Mouse (Mus musculus): ENCODE measurements at regions not wholly inside any gene's neighbourhood (a gene's known extent, or its start where the extent isn't known, plus 50 kb on each side); places are given as distances from the start of the nearest gene placed in this dataset.

- peak; percentile 54 for DNase-seq (ENCODE audit: low spot score)
Measured at GRCm38 (mm10) chr10:38875667-38876245, 54.2 kb upstream of the Rfpl4b start.

- DNase-seq (ENCODE audit: low spot score): peak; percentile 34
Measured at GRCm38 (mm10) chr10:38879271-38879670, 57.7 kb upstream of the Rfpl4b start.

DNA sequence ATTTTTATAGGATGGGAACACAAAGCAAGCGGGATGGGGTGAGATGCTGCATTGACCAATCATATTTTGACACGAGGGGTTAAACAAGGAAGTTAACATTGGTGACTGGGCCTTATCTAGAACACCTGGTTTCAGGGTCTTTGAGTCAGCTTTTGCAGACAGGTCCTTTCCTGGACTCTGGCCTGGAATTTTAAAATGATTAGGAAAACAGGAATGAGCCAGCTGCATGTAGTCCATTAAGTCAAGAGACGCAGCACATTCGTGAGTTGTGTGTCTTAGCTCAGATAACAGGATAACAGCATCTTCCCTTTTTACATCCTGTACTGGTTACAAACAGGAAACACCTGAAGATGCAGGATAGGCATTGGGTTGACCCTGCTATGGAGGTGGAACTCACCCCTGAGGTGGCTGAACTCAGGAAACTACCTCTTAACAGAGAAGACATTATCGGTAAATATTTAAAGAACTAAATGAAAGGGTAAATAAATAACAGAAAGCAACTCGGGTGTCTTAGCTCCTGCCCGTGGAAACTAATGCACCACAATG, 59.1 kb upstream of the Rfpl4b start:
- DNase-seq (ENCODE audit: low spot score): no peak

GRCm38 (mm10) chr10:38882154-38882553, 60.6 kb upstream of the Rfpl4b start:
- peak; percentile 70 for DNase-seq (ENCODE audit: low spot score)

DNA sequence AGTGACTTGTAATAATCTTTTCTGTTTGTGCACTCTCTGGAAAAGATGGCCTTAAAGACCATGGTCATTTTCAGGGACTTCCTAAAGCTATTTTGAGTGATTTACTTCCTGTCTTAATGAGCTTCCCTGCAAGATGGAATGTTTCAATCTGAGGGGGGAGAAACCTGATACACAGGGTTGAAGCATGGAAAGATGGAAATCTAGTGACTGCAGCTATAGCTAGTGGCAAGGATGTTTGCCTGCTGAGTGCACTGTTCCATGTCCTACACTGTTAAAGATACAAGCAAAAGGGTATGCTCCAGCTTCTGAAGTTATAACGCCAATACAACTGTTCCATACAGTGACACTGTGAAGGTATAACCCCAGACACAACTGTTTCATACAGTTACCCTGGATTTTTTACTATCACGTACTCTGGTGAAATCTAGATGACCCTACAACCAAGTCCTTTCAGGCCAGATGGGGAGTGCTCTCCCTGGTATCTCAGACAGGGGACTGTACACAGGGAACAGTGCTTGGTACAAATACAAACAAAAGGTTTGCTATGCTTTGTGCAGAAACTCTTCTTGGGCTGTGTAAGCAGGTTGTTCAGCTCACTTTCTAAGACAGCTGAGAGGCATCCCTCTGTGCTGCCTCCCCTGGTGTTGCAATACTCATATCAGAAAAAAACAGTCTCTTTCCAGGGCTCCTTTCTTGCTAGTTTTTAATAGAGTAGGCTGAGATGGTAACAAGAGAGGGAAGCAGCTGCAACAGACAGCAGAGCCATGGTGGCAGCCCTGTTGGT, 62.4 kb upstream of the Rfpl4b start:
- peak; percentile 39 for DNase-seq (ENCODE audit: low spot score)

DNA sequence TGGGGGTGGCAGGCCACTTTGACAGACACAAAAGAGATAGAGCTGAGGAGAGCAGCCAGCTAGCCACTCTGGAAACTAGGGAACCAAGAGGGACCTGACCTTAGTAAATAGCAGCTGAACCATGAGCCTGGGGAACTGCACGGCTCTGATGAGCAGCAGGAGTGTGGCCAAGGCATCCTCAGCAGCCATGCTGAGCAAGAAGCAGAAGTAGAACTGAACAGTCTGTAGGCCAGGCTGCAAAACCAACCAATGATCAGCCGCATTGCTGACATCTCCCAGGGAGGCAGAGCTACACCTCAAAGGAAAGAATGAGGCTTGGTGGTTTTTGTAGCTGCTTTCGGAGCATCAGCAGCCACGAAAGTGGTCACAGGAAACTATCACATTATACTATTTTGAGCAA, 63.1 kb upstream of the Rfpl4b start:
- no peak for DNase-seq (ENCODE audit: low spot score)

DNA sequence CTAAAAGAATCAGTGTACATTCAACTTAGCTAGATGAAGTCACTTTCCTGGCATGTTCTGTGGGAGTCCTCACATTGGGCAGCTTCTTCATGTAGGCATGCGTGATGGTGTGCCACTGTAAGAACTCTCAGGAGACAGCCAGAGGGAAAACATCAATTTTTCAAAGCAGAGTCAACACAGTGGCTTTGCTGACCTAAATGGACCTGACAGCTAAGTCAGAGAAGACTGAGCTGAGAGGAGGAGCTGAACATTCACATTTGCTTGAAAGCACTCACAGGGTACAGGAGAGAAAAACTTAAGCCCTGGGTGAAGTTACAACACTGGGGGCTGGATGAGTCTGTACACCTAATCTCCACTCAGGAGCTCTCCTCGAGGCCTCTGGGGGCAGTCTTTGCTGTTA, 64.9 kb upstream of the Rfpl4b start:
- DNase-seq (ENCODE audit: low spot score): no peak

- no peak for DNase-seq (ENCODE audit: low spot score)
Measured at GRCm38 (mm10) chr10:38887896-38888295, 66.3 kb upstream of the Rfpl4b start.

GRCm38 (mm10) chr10:38894706-38895105, 70.6 kb upstream of the Lama4 start:
- no peak for DNase-seq (ENCODE audit: low spot score)

DNA sequence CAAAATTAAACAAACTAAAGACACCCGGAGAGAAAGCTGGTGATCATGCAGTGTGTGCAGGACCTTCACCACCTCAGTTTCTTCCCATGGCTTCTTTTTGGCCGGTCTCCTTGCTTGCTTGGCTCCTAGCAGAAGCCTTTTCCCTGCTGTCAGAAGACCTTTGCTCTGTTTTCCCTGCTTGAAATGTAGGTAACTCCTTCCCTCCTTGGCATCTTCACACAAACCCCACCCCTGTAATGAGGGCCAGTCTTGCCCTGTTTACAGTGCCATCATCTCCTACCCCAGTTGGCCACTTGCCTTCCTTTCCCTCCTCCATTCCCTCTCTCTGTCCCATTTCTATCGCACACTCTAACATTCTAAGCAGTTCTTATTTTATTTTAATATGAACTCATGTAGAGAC, 69.7 kb upstream of the Lama4 start:
- no peak for DNase-seq (ENCODE audit: low spot score)

DNA sequence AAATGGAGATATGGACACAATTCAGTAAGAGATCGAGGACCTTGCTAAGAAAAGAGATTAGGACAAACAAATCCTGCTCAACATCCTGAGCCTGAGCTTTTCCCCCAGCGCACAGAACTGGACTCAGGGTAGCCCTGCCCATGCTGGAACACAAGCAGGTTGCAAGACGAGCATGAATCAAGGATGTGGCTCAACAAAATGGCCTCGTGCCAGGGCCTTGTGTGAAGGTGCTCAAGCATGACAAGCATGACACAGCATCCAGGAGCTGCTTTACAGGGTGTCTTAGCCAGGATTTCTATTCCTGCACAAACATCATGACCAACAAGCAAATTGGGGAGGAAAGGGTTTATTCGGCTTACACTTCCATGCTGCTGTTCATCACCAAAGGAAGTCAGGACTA, 67.7 kb upstream of the Lama4 start:
- no peak for DNase-seq (ENCODE audit: low spot score)

GRCm38 (mm10) chr10:38906121-38906520, 59.2 kb upstream of the Lama4 start:
- DNase-seq (ENCODE audit: low spot score): no peak

DNA sequence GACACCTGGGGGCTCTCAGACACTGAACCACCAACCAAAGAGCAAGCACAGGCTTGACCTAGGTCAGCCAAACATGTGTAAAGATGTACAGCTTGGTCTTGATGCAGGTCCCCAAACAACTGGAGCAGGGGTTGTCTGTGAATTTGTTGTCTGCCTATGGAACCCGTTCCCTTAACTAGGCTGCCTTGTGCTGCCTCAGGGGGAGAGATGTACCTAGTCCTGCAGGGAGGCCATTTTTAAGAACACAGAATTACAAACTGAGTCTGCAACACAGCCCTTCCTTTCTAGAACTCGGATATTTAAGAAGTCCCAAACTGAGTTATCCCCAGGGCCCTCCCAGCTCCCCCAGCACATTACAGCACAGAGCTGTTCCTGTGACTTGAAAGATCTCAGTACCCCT, 57.5 kb upstream of the Lama4 start:
- no peak for DNase-seq (ENCODE audit: low spot score)

DNA sequence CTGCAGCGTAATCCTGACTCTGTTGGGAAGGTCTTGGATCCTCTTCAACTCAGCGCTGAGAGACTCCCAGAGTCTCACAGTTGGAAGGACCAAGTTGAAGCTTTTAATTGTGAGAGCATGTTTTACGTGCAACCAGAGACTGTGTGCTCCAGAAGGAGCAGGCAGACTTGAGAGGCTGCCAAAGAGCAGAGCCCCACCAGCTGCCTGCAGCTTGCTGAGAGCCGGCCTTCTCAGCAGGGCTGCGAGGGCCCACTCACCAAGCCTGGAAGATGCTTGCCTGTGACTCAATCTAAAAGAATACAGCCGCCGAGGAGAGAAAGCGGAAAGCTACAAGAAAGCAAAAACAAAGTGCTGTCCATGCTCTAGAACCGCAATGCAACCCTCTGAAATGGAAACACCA, 57.0 kb upstream of the Lama4 start:
- peak; percentile 69 for DNase-seq (ENCODE audit: low spot score)

- DNase-seq (ENCODE audit: low spot score): no peak
Measured at GRCm38 (mm10) chr10:38909152-38909732, 56.1 kb upstream of the Lama4 start.

DNA sequence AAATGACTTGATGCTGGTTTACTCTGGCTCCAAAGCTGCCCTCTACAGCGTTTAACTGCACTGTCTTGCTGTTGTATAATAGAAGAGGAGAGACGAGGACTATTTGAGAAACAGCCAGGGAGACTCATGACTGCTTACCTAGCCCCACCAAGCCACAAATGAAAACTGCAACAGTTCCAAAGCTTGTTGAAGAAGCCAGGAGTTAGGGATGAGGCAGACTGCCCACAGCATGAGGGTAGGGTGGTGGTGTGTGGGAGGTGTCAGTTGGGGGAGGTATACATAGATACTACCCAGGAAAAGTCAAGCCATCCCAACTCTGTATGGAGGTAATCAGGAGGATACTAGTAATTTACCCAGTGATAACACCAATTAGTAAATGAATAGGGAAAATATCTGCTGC, 55.5 kb upstream of the Lama4 start:
- DNase-seq (ENCODE audit: low spot score): no peak

DNA sequence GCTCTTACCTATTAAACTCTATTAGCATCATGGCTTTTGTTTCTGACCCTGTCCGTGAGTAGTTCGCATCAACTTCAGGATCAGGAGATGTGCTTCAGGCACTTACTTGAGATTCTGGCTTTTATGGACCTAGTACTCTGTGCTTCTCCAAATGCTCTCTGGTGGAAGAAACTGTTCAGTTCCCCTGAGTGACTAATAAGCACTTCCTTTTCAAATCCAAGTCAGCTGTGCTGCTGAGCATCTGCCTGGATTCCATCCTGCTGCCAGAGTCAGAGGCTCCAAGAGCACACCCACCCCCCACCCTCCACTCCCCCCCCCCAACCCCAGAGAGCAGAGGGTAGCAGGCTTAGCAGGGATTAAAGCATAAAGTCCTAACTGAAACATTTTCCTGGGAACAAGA, 52.3 kb upstream of the Lama4 start:
- no peak for DNase-seq (ENCODE audit: low spot score)

All from lung, postnatal 25 days (tissue).